Mouse (Mus musculus) ovary, adult 18-20 months (tissue): ENCODE measurements around the gene Rac2.

Source experiments
- DNase-seq: peaks from one replicate; pipeline ENCODE4 v3.0.0; 2022; ENCODE audit warnings: low spot score, mixed read lengths

Rac2 gene

GRCm38 (mm10) chr15:78521892-78522291 is 50.7 kb downstream of the Rac2 start:
- DNase-seq: no peak

- no peak for DNase-seq
These were observed 51.3 kb downstream of the Rac2 start for GRCm38 (mm10) chr15:78521331-78521730.

- DNase-seq: no peak
These were observed 52.4 kb downstream of the Rac2 start for GRCm38 (mm10) chr15:78520112-78520715.

GRCm38 (mm10) chr15:78518221-78518620 is 54.4 kb downstream of the Rac2 start:
- no peak for DNase-seq

DNA sequence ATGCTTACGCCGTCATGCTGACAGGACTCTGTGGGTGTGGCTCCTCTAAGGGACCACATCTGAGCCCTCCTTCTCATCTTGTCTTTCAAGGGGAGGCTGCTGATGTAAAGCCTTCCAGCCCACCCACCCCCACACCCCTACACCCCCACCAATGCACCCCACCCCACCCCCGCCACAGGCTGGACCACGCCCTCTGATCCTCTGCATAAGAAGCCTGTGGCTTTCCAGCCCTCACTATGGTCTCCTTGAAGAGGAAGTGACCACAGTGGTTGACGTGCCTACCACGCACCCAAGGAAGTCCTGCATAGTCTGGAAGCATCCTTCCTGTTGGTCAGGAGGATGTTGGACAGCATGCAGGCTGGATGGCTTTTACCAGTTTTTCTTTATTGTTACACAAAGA is 56.8 kb downstream of the Rac2 start:
- DNase-seq: no peak

DNA sequence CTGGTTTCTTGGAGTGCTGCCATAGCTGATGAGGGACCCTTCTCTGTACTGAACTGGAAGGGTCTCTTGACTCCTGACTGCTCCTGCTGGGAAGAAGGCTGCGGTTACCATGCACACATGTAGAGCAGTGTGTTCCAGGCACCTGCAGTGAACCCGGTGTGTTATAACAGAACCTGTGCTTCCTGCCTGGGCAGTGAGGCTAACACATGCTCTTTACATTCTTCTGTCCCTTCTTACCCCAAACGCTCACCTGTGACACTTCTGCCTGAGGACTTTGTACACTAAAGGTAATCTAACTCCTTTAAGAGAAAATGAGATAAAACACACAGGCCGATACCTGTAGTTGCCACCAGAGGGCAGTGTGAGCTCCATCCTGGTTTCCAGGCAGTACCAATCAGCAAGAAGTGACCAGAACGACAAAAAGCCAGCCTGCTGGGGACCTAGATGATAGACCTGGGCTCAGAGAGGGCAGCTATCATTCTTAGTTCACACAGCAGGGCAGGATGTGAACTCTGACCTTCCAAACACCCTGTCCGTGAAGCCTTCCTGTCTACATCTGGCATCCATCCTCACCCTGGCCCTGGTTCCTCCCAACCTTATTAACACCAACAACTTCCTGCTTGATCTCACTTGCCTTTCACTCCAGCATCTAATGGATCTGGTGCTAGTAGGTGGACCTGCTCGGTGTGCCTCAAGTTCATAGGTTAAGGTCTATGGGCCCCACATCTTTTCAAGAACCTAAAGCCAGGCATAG is 58.0 kb downstream of the Rac2 start:
- DNase-seq: peak; percentile 29

GRCm38 (mm10) chr15:78513019-78513418 is 59.6 kb downstream of the Rac2 start:
- no peak for DNase-seq

DNA sequence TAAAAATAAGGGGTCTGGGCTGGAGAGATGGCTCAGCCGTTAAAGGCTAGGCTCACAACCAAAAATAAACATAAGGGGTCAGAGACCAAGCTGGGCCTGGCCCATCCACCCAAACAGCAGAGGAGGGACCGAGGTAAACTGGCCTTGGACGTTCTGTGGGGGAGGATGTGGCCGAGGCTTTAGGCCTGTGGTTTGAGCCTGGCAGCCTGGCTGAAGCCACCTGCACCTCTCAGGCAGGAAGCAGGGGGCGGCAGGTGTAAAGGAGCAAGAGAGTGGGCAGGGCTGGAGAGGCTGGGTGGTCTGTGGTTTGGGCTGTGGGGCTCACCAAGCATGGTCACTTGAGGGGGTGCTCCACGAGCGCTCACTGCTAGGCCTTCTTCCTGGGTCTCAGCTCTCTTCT is 60.6 kb downstream of the Rac2 start:
- no peak for DNase-seq

DNA sequence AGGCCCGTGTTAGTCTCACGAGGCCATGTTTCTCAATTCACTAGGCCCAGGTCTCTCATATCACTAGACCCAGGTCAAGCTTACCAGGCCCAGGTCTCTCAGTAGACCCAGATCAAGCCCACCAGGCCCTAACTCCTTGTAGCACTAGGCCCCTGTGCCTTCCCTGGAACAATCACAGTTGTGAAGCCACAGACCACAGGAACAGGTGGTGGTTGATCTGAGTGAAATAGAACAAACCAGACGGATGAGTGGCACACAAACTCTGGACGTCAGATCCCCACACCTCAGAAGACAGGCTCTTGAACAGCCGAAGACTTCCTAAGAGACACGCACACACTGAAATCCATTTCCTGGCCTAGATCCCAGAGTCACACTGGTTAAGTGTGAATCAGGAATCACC is 61.8 kb downstream of the Rac2 start:
- no peak for DNase-seq

GRCm38 (mm10) chr15:78510121-78510576 is 62.4 kb downstream of the Rac2 start:
- DNase-seq: no peak

DNA sequence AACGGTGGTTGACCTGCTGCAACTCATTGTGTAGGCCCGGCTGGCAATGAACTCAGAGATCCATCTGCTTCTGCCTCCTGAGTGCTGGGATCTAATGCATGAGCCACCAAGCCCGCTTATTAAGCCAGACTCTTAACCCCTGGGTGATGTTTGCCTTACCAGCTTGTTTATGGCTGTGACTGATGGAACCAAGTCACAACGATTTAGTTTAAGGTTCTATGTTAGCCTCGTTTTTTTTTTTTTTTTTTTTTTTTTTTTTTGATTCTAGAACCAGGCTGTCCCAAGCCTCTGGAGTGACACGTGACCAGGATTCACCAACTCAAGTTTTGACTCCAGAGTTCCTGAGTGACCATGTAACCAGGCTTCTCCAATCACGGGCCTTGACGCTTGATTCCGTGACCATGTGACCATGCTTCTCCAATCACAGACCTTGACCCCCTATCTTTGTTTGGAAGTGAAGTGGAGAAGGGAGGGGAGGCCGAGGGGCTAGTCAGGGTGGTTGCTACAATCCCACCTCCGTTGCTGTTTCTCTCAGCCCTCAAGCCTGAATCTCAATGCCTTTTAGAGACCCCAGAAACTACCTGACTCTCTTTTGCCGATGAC is 63.2 kb downstream of the Rac2 start:
- DNase-seq: no peak
